Mouse (Mus musculus): ENCODE results near the gene Ndufc1.

DNA sequence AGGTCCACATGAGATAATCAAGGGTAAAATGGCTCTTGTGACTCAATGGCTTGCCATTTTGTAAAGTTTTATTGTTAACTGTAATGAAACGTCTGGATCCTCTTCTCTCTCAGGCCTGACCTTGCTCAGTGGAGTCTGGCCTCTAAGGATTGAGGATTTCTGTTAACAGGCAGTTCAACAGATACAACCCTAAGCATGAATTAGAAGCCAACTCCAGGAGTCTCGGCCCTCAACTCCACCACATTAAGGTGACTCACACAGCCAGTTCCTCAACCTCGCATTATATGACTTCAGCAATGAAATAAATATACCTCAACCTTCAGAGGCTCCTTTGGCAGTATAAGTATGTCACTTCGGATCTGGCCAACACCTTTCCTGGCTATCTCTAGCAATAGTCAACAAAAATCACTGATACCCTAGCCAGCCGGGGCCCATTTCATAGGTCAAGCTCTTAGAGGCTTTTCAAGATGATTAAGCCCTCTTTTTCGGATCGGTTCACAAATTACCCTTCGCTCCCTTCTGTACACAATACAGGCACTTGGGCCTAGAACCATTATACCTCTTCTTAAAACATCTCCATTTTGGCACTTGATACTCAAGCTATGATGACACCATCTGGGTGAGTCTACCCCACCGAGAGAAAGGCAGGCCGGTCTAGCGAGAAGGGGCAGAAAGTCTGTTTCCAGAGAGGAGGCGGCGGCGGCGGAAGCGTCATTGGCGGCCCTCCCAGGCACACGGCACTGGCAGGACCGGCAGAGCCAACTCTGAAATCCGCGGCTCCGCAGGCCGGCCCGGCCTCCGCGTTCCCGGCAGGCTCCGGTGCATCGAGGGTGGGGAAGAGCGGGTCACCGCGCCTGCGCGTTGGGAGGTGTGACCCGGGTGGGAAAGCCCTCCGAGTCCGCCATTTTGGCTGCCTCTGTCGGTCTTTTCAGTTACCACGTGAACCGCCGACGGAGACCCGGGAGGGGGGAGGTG lies 6.6 kb upstream of the Ndufc1 start, which contains the start of gene Naa15:
- TF ChIP-seq CTCF (IDR thresholded peaks at IDR 0.05; ENCODE audit: low read depth) (no peak), EP300 (IDR thresholded peaks at IDR 0.05; ENCODE audit: low read depth) (no peak)
